19 mouse cellular contexts compared by ENCODE assay signal in genomic region chr9:61707296-61707695, GRCm38 (mm10).
DNase-seq lines count a peak whose midpoint lies in the region; ATAC-seq and TF ChIP-seq lines count a peak whose summit lies in the region.
"Had no signal": no experiment of that assay in that cellular context is flagged by ENCODE, and none has a peak within 500 bp of the region (broad histone marks: within the 10 kb centered on the region; RNA-seq: fewer than 3 reads in every experiment).

No protein-coding gene starts in this region.

- H3K9me3 ChIP-seq in liver, postnatal 0 days (ENCODE audit: low read length) = no peaks in the 10 kb centered on the region
- H3K9me3 ChIP-seq: embryonic facial prominence, embryonic 12.5 days; forebrain, embryonic 15.5 days; heart, embryonic 10.5 days; heart, embryonic 15.5 days; hindbrain, embryonic 10.5 days had no signal

- no peak overlapping the region for H3K4me3 ChIP-seq in liver, postnatal 0 days (ENCODE audit: low read depth, low read length)
- H3K4me3 ChIP-seq: embryonic facial prominence, embryonic 12.5 days; forebrain, embryonic 15.5 days; heart, embryonic 10.5 days; heart, embryonic 15.5 days; hindbrain, embryonic 10.5 days had no signal

- no peak for ATAC-seq in liver, postnatal 0 days
- ATAC-seq: forebrain, embryonic 15.5 days had no signal

- no peaks in the 10 kb centered on the region for H3K36me3 ChIP-seq in liver, postnatal 0 days (replicated peaks; ENCODE audit: insufficient read depth, low read length)
- H3K36me3 ChIP-seq: embryonic facial prominence, embryonic 12.5 days; forebrain, embryonic 15.5 days; heart, embryonic 10.5 days; heart, embryonic 15.5 days; hindbrain, embryonic 10.5 days had no signal

- no peak for TF ChIP-seq EP300 in liver, postnatal 0 days (IDR thresholded peaks at IDR 0.05; ENCODE audit: low read depth)

- peaks cover 22% of the 10 kb centered on the region for H3K4me1 ChIP-seq in liver, postnatal 0 days (ENCODE audit: insufficient read depth)

- no peak for TF ChIP-seq CTCF in liver, postnatal 0 days (IDR thresholded peaks at IDR 0.05; ENCODE audit: low read depth)

- peak overlapping the region; percentile 60; the same call in 1 of the 2 replicates for H3K27ac ChIP-seq in liver, postnatal 0 days (ENCODE audit: low read depth)
- H3K27ac ChIP-seq: embryonic facial prominence, embryonic 12.5 days; forebrain, embryonic 15.5 days; heart, embryonic 10.5 days; heart, embryonic 15.5 days; hindbrain, embryonic 14.5 days had no signal

- no peak for DNase-seq in liver, postnatal 0 days
- no peak for DNase-seq in liver
- DNase-seq in right cerebral cortex, postnatal 14 days = peak; percentile 43
- no peak for DNase-seq in right cerebral cortex, postnatal 25 days
- peak; percentile 20 for DNase-seq in thymus, postnatal 25 days
- no peak for DNase-seq in thymus, adult 18-20 months
- no peak for DNase-seq in kidney, postnatal 25 days
- DNase-seq: adrenal gland, adult 8-10 months; adrenal gland, postnatal 36 days; cerebellum, adult 11 months; cerebellum, adult 9-10 months; cerebellum, postnatal 25 days; gastrocnemius, postnatal 10 days had no signal

- 62% methylated on average over 2 of the region's 2 CpGs for WGBS in liver, postnatal 0 days (ENCODE audit: insufficient replicate concordance)

- no peak overlapping the region for H3K4me2 ChIP-seq in liver, postnatal 0 days (ENCODE audit: low read depth, low read length)
- H3K4me2 ChIP-seq: embryonic facial prominence, embryonic 12.5 days; forebrain, embryonic 15.5 days; heart, embryonic 15.5 days; hindbrain, embryonic 14.5 days had no signal

- H3K27me3 ChIP-seq in liver, postnatal 0 days (ENCODE audit: insufficient read depth, low read length) = no peaks in the 10 kb centered on the region
- H3K27me3 ChIP-seq: forebrain, embryonic 15.5 days had no signal

- no peak overlapping the region for H3K9ac ChIP-seq in liver, postnatal 0 days (replicated peaks)
- H3K9ac ChIP-seq: embryonic facial prominence, embryonic 12.5 days; forebrain, embryonic 15.5 days; heart, embryonic 15.5 days; hindbrain, embryonic 14.5 days had no signal

Comparison
In these comparisons a context has a peak if more than half of its experiments do, and no peak if none do; other contexts are left out.
1. DNase-seq: peak in right cerebral cortex, postnatal 14 days (single experiment) and thymus, postnatal 25 days (single experiment); none in liver, postnatal 0 days (single experiment), liver (single experiment), right cerebral cortex, postnatal 25 days (single experiment), thymus, adult 18-20 months (0 of 2) and kidney, postnatal 25 days (0 of 2).